Mouse (Mus musculus): Measurements from ENCODE around the gene Sis.

DNA sequence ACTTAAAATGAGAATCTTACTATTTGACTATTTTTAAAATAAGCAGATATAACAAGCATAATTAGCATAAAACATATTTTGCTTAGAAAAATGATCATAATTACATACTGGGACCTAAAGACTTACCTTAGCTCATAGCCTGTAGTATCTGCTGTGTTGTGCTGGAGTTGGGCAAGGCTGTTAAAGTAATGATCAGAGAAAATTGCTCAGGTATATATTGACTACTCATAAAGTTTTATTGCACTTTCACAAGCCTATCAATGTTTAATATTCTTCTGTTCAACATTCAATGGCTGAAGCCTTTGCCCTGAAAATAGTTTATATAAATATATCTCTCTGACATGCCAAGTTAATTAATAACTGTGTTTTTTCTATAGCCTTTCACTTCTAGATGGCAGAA lies at the start of gene Sis:
- TF ChIP-seq POLR2A (IDR thresholded peaks at IDR 0.05; ENCODE audit: low read depth, low read length) (no peak), CTCF (IDR thresholded peaks at IDR 0.05; ENCODE audit: extremely low read depth, insufficient read depth, insufficient read length, insufficient replicate concordance) (no peak)

Measured in spleen, adult 2 months (tissue).